8 mouse cellular contexts compared by ENCODE assay signal in the genomic region with DNA sequence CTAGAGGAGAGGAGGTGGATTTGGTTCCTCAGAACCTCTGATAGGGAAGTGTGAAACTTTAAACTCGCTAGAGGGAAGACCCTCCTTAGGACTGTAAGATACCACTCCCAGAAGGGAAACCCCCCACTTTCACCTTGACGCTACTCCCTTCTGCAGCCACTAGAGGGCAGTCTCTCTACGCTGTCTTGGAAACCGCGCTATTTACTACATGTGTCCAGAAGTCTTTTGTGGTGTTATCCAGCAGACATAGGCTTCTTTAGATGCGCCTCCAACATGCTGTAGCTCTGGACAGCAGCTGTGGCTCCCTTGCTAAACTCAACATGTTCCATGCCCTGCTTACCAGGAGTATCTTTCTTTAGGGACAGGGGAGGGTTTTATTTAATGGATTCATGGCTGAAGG. TPM values are rescaled to one million over a fixed set of nuclear protein-coding genes. Genes with fewer than 3 reads are reported as not detected.
DNase-seq lines count a peak whose midpoint lies in the region; ATAC-seq and TF ChIP-seq lines count a peak whose summit lies in the region.

No protein-coding gene starts in this region.

- DNase-seq in A20 (ENCODE audit: low read depth, low spot score), result peak; percentile 57
- peak; percentile 20 for DNase-seq in cerebellum, adult 11 months
- DNase-seq in kidney, adult 2 months, result peak; percentile 54
- peak; percentile 17 for DNase-seq in lung, adult 2 months
- DNase-seq in retina, adult 2 months (ENCODE audit: low read depth, low spot score), result peak; percentile 28
- no peak for DNase-seq in spleen, adult 12 weeks (ENCODE audit: low spot score)

- no peak overlapping the region for H3K27ac ChIP-seq in forebrain, embryonic 16.5 days (ENCODE audit: low read length)
- no peak overlapping the region for H3K27ac ChIP-seq in kidney, adult 2 months (ENCODE audit: insufficient read depth, low read depth, low read length)

- peaks cover 19% of the 10 kb centered on the region; the same call in 1 of the 2 replicates for H3K27me3 ChIP-seq in E14TG2a.4 (ENCODE audit: insufficient read depth, low read length)
- H3K27me3 ChIP-seq in forebrain, embryonic 16.5 days (replicated peaks; ENCODE audit: control insufficient read depth, insufficient read depth, low read length), result no peaks in the 10 kb centered on the region
- no peaks in the 10 kb centered on the region for H3K27me3 ChIP-seq in kidney, adult 2 months (replicated peaks; ENCODE audit: control insufficient read depth, insufficient read depth, low read length)

- TF ChIP-seq CTCF in E14TG2a.4 (conservative IDR thresholded peaks at IDR 0.05; ENCODE audit: low read length), result peak; percentile 91
- peak; percentile 86 for TF ChIP-seq CTCF in kidney, adult 2 months (conservative IDR thresholded peaks at IDR 0.05; ENCODE audit: insufficient read depth, insufficient read length, low read depth, low read length)
- TF ChIP-seq CTCF in lung, adult 2 months (IDR thresholded peaks at IDR 0.05; ENCODE audit: insufficient read depth, low read length), result peak; percentile 91

- no peak overlapping the region for H3K9ac ChIP-seq in forebrain, embryonic 16.5 days (replicated peaks; ENCODE audit: low read depth, low read length)

- WGBS in forebrain, embryonic 16.5 days, result under 1% methylated on average over 6 of the region's 6 CpGs
- WGBS in kidney, adult 2 months, result 2% methylated on average over 6 of the region's 6 CpGs
- under 1% methylated on average over 6 of the region's 6 CpGs for WGBS in lung, adult 2 months

- H3K4me2 ChIP-seq in forebrain, embryonic 16.5 days (ENCODE audit: low read length), result no peak overlapping the region

- H3K36me3 ChIP-seq in E14TG2a.4 (ENCODE audit: insufficient read depth, low read length), result peaks cover 6% of the 10 kb centered on the region; the same call in 1 of the 2 replicates
- no peaks in the 10 kb centered on the region for H3K36me3 ChIP-seq in forebrain, embryonic 16.5 days (ENCODE audit: control insufficient read depth, insufficient read depth)
- H3K36me3 ChIP-seq in kidney, adult 2 months (ENCODE audit: control insufficient read depth, insufficient read depth, low read length), result no peaks in the 10 kb centered on the region

- no peaks in the 10 kb centered on the region for H3K9me3 ChIP-seq in E14TG2a.4 (ENCODE audit: low read length)
- H3K9me3 ChIP-seq in forebrain, embryonic 16.5 days (ENCODE audit: control insufficient read depth, low read length), result no peaks in the 10 kb centered on the region

- no peak for TF ChIP-seq POLR2A in kidney, adult 2 months (IDR thresholded peaks at IDR 0.05; ENCODE audit: low read depth, low read length)
- TF ChIP-seq POLR2A in lung, adult 2 months (IDR thresholded peaks at IDR 0.05; ENCODE audit: borderline replicate concordance, extremely low read depth, low read depth, low read length), result no peak

- peaks cover 32% of the 10 kb centered on the region for H3K4me1 ChIP-seq in E14TG2a.4 (replicated peaks; ENCODE audit: low read depth, low read length)
- peaks cover 4% of the 10 kb centered on the region; the same call in 1 of the 2 replicates for H3K4me1 ChIP-seq in forebrain, embryonic 16.5 days (replicated peaks; ENCODE audit: control insufficient read depth, insufficient read depth, low read length)
- H3K4me1 ChIP-seq in kidney, adult 2 months (ENCODE audit: control insufficient read depth, insufficient read depth, low read length), result no peaks in the 10 kb centered on the region
- no peaks in the 10 kb centered on the region for H3K4me1 ChIP-seq in lung, adult 2 months (ENCODE audit: control insufficient read depth, insufficient read depth, low read length)

- ATAC-seq in forebrain, embryonic 16.5 days, result peak; percentile 55

- no peak overlapping the region for H3K4me3 ChIP-seq in E14TG2a.4 (replicated peaks; ENCODE audit: low read length)
- no peak overlapping the region for H3K4me3 ChIP-seq in forebrain, embryonic 16.5 days (replicated peaks; ENCODE audit: low read length)
- no peak overlapping the region for H3K4me3 ChIP-seq in kidney, adult 2 months (ENCODE audit: insufficient read depth, low read depth, low read length)
- H3K4me3 ChIP-seq in lung, adult 2 months (replicated peaks; ENCODE audit: extremely low read depth, low read depth, low read length), result no peak overlapping the region

RNA-seq across cellular contexts. Expression of a gene that starts 54.8 kb away (rescaled TPM):
- polyA plus RNA-seq in forebrain, embryonic 16.5 days (2015; fragmentation: Nextera tagmentation; extraction: Ambion mirVana), result 301 and 306 TPM in 2 replicates
- polyA plus RNA-seq in kidney, adult 2 months (2012; rRNA removed), result 5.4 and 6.1 TPM in 2 replicates
- 5.4 and 6.5 TPM in 2 replicates for polyA plus RNA-seq in lung, adult 2 months (2012; rRNA removed)

Comparison
In these comparisons a context has a peak if more than half of its experiments do, and no peak if none do; other contexts are left out.
1. RNA of a gene that starts 54.8 kb away (polyA plus RNA-seq): 301 to 306 TPM in forebrain, embryonic 16.5 days; 5.4 to 6.5 TPM in lung, adult 2 months and 5.4 to 6.1 TPM in kidney, adult 2 months; every median in the first group is over 10 times any median in the second.
2. Peak in every context shown above with its lines, with median percentiles within 50 percentile points of each other: CTCF ChIP-seq.